Mouse (Mus musculus): ENCODE measurements around the gene 7530416G11Rik. TPM values are rescaled to one million over a fixed set of nuclear protein-coding genes. Genes with fewer than 3 reads are reported as not detected.
A peak's percentile ranks its signal among the peaks of the same experiment; 100 is the strongest.

The 7530416G11Rik gene
- polyA plus RNA-seq, 1 experiment from 2014 or later: not detected

DNA sequence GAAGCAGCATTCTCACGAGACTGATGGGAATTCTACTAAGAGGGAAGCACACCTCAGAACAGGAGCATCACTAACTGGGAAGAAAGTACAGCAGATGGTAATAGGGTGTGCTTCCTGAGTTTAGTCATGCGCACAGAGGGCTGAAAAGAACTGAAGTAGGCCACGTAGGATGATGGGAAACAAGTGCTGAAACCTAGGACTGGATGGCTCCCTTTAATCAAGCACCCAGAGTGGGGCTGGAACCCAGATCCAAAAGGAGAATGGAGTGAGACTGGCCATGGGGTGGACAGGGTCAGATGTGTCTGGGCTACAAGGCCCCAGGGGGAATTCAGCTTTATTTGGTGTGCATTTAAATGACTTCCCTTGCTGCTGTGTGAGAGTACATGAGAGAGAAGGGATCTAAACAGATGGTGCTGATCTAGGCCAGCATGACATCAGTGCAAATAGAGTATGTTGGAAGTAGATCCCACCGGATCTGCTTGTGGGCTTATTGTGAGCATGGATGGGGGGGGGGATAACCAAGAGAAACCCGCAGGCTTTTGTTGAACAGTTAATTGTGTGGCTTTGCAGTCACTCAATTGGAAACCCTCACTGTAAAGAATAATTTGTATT lies 36.5 kb downstream of the 7530416G11Rik start:
- ATAC-seq (ENCODE audit: low read depth): no peak
- Histone ChIP-seq H3K9ac (ENCODE audit: low read length) (no peak overlapping the region), H3K36me3 (ENCODE audit: control insufficient read depth, insufficient read depth, low read length) (peaks cover 26% of the 10 kb centered on the region), H3K27me3 (ENCODE audit: control insufficient read depth, insufficient read depth, low read depth, low read length) (no peaks in the 10 kb centered on the region), H3K4me1 (replicated peaks; ENCODE audit: control insufficient read depth, insufficient read depth, low read length) (peaks cover 9% of the 10 kb centered on the region; the same call in 1 of the 2 replicates), H3K9me3 (ENCODE audit: control insufficient read depth, low read length) (no peaks in the 10 kb centered on the region), H3K4me2 (ENCODE audit: low read depth, low read length) (no peak overlapping the region), H3K4me3 (ENCODE audit: low read length) (no peak overlapping the region), H3K27ac (ENCODE audit: low read length) (no peak overlapping the region)
- 88% methylated on average over 5 of the region's 5 CpGs for WGBS

DNA sequence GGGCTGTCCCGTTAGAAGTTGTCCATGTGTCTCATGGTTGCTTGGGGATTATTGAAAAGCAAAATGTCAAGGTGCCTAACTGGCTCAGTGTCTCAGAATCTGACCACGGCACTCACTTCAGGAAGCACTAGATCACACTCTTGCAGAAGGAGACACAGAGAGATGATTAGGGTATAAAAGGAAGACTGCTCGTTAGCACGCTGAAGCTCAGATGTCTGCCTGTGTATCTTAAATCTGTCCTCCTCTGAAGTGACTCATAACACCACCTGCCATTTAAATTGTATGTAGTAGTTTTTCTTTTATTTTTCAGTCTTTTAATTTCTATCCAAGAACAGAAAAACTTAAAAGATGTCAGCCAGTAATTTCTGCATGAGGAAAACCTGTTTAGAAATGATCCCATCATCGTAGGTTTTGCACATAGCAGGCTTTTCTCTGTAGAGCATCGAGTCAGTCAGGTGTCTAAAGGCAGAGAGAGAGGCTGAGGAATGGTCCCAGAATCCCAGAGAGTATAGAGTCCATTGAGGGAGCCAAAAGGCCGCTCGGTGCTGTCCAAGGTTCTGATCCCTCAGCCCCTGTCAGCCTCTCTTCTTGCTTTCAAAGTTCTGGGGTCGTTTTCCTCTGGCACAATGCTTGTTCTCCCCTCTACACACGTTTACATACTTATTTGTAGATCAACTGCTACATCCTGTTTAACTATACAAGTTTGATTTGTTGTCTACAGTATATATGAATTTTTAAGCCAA lies 38.0 kb downstream of the 7530416G11Rik start:
- Histone ChIP-seq H3K27ac (ENCODE audit: low read length) (no peak overlapping the region), H3K27me3 (ENCODE audit: control insufficient read depth, insufficient read depth, low read depth, low read length) (no peaks in the 10 kb centered on the region), H3K4me1 (replicated peaks; ENCODE audit: control insufficient read depth, insufficient read depth, low read length) (peaks cover 17% of the 10 kb centered on the region), H3K9ac (ENCODE audit: low read length) (no peak overlapping the region), H3K4me2 (ENCODE audit: low read depth, low read length) (no peak overlapping the region), H3K36me3 (ENCODE audit: control insufficient read depth, insufficient read depth, low read length) (peaks cover 26% of the 10 kb centered on the region), H3K4me3 (ENCODE audit: low read length) (no peak overlapping the region), H3K9me3 (ENCODE audit: control insufficient read depth, low read length) (no peaks in the 10 kb centered on the region)
- WGBS: 59% methylated on average over 10 of the region's 10 CpGs
- no peak for ATAC-seq (ENCODE audit: low read depth)

DNA sequence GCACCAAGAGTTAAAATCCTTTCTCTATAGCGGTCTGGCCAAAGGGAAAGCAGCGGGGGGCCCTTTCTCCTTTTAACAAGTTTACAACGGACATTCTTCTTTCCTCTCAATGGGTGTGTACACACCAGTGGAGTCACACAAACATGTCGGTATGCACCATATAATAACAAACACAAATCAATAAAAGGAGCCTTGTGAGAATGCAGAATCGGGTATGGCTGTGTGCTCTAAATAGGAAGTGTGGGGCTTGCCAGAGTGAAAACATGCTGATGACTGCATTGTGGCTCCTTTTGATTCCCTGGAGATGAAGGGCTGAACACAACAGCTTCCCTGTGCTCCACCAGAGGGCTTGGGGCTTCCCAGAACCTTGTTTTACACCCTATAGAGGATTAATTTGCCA lies 38.8 kb downstream of the 7530416G11Rik start:
- WGBS: 32% methylated on average over 5 of the region's 5 CpGs
- no peak overlapping the region for H3K9ac ChIP-seq (ENCODE audit: low read length)

DNA sequence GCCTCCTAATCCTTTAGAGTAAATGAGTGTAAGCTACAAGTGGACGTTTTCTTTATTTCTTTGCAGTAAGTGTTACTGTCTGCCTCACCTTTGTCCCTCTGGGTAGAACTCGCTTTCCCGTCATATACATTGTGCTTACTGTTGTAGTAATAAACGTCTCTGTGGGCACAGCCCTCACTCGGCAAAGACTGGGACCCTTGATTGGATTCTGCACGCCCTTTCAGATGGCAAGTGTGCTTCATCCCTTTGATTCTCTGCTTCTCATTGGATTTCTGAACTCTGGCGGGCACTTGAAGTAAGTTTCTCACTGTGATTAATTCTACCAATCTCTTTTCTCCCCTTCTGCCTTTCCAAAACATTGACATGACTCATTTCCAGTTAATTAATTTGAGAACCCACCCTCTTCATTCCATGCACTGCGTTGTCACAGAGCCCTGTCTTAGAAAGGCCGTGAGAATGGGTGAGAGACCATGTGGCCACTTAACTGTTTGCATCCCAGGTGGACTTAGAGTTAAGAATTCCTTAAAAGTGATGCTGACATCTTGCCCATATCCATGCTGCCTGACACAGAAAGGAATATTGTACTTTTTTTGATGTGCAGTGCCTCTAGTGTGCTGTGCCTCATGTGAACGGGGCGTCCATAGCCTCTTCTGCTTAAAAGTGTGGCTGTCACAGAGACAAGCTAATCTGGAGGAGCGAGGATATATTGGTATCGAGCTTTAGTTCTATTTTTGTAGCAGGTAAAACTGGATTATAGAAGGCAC lies 39.8 kb downstream of the 7530416G11Rik start:
- H3K4me1 ChIP-seq (replicated peaks; ENCODE audit: control insufficient read depth, insufficient read depth, low read length): peaks cover 20% of the 10 kb centered on the region
- H3K9me3 ChIP-seq (ENCODE audit: control insufficient read depth, low read length): no peaks in the 10 kb centered on the region
- no peak overlapping the region for H3K9ac ChIP-seq (ENCODE audit: low read length)
- no peak overlapping the region for H3K27ac ChIP-seq (ENCODE audit: low read length)
- H3K36me3 ChIP-seq (ENCODE audit: control insufficient read depth, insufficient read depth, low read length): peaks cover 21% of the 10 kb centered on the region
- no peak overlapping the region for H3K4me3 ChIP-seq (ENCODE audit: low read length)
- H3K27me3 ChIP-seq (ENCODE audit: control insufficient read depth, insufficient read depth, low read depth, low read length): no peaks in the 10 kb centered on the region
- no peak for ATAC-seq (ENCODE audit: low read depth)
- WGBS: 71% methylated on average over 13 of the region's 13 CpGs
- no peak overlapping the region for H3K4me2 ChIP-seq (ENCODE audit: low read depth, low read length)

More for the DNA sequence above, 38.8 kb downstream of the 7530416G11Rik start:
- peaks cover 26% of the 10 kb centered on the region for H3K36me3 ChIP-seq (ENCODE audit: control insufficient read depth, insufficient read depth, low read length)
- H3K27ac ChIP-seq (ENCODE audit: low read length): no peak overlapping the region
- H3K4me3 ChIP-seq (ENCODE audit: low read length): no peak overlapping the region
- H3K9me3 ChIP-seq (ENCODE audit: control insufficient read depth, low read length): no peaks in the 10 kb centered on the region
- H3K4me2 ChIP-seq (ENCODE audit: low read depth, low read length): no peak overlapping the region
- peaks cover 24% of the 10 kb centered on the region for H3K4me1 ChIP-seq (replicated peaks; ENCODE audit: control insufficient read depth, insufficient read depth, low read length)
- H3K27me3 ChIP-seq (ENCODE audit: control insufficient read depth, insufficient read depth, low read depth, low read length): no peaks in the 10 kb centered on the region
- no peak for ATAC-seq (ENCODE audit: low read depth)

DNA sequence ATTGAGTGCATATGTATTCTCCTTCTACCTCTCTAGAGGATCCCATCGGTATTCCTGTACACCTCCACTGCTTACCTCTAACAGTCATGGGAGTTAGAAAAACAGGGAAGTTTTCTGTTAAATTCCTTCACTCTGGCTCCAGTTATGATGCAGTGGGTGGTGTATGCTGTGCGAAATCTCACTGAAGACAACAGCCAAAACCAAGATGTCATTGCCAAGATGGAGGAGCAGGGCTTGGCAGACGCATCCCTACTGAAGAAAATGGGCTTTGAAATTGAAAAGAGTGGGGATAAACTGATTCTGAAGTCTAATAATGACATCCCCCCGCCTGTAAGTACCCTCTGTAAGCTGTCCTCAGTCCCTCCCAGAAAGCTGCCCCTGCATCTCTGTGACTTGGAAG lies 40.9 kb downstream of the 7530416G11Rik start:
- H3K4me2 ChIP-seq (ENCODE audit: low read depth, low read length): no peak overlapping the region
- ATAC-seq (ENCODE audit: low read depth): no peak

DNA sequence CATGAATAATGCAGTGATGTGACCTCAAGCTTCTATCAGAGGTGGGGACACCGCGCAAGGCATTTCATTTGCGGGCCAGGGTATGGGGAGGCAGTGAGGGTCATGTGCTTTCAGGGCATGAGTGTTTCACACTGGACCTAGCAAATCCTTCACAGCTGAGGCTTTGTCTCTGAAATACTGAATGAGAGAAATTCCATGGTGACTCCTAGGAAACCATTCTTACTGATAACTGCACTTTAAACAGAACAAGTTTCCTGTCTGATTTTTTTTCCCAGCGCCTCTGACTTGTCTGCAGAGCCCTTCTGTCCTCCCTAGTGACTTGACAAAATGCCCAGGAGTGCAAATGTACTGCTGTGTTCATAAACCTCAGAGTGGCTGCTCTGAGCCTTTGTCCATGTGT lies 41.5 kb downstream of the 7530416G11Rik start:
- peaks cover 31% of the 10 kb centered on the region for H3K4me1 ChIP-seq (replicated peaks; ENCODE audit: control insufficient read depth, insufficient read depth, low read length)
- WGBS: 45% methylated on average over 4 of the region's 4 CpGs
- peak overlapping the region; percentile 43 for H3K27ac ChIP-seq (ENCODE audit: low read length)
- H3K27me3 ChIP-seq (ENCODE audit: control insufficient read depth, insufficient read depth, low read depth, low read length): no peaks in the 10 kb centered on the region
- H3K36me3 ChIP-seq (ENCODE audit: control insufficient read depth, insufficient read depth, low read length): peaks cover 20% of the 10 kb centered on the region
- H3K4me2 ChIP-seq (ENCODE audit: low read depth, low read length): no peak overlapping the region
- no peak overlapping the region for H3K9ac ChIP-seq (ENCODE audit: low read length)
- H3K4me3 ChIP-seq (ENCODE audit: low read length): no peak overlapping the region
- ATAC-seq (ENCODE audit: low read depth): 0 out of 2 replicates have a peak, but pooled peaks have one; percentile 18
- H3K9me3 ChIP-seq (ENCODE audit: control insufficient read depth, low read length): no peaks in the 10 kb centered on the region

More for the DNA sequence above, 40.9 kb downstream of the 7530416G11Rik start:
- H3K9ac ChIP-seq (ENCODE audit: low read length): no peak overlapping the region
- H3K27me3 ChIP-seq (ENCODE audit: control insufficient read depth, insufficient read depth, low read depth, low read length): no peaks in the 10 kb centered on the region
- WGBS: 76% methylated on average over 4 of the region's 4 CpGs
- H3K36me3 ChIP-seq (ENCODE audit: control insufficient read depth, insufficient read depth, low read length): peaks cover 19% of the 10 kb centered on the region
- H3K4me3 ChIP-seq (ENCODE audit: low read length): no peak overlapping the region
- H3K27ac ChIP-seq (ENCODE audit: low read length): peak overlapping the region; percentile 40; the same call in 1 of the 2 replicates
- no peaks in the 10 kb centered on the region for H3K9me3 ChIP-seq (ENCODE audit: control insufficient read depth, low read length)
- H3K4me1 ChIP-seq (replicated peaks; ENCODE audit: control insufficient read depth, insufficient read depth, low read length): peaks cover 25% of the 10 kb centered on the region

DNA sequence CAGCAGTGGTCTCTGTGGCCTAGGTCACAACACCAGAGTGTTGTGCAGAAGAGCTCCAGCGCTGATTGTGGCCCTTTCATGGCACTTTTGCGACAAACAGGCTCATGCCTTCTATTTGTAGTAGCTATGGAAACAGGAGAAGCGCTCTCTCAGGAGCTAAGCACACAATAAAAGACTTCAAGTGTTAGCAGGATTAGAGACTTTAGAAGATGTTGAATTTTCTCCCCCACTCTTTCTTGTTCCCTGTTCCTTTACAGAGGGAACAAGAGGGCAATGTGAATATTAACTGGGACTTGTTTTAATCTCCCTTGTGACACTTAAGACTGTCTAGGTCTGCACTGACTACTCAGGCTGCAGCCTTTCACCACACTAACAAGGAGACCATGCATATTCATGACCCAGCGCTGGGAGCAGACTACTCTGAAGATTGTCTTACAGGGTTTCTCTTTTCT lies 44.4 kb downstream of the 7530416G11Rik start:
- H3K4me1 ChIP-seq (replicated peaks; ENCODE audit: control insufficient read depth, insufficient read depth, low read length): peaks cover 40% of the 10 kb centered on the region
- H3K4me2 ChIP-seq (ENCODE audit: low read depth, low read length): peak overlapping the region; percentile 11; the same call in 1 of the 2 replicates
- WGBS: 41% methylated on average over 4 of the region's 4 CpGs
- peak; percentile 85 for ATAC-seq (ENCODE audit: low read depth)
- no peaks in the 10 kb centered on the region for H3K27me3 ChIP-seq (ENCODE audit: control insufficient read depth, insufficient read depth, low read depth, low read length)
- H3K4me3 ChIP-seq (ENCODE audit: low read length): no peak overlapping the region
- H3K9ac ChIP-seq (ENCODE audit: low read length): no peak overlapping the region
- peaks cover 10% of the 10 kb centered on the region for H3K36me3 ChIP-seq (ENCODE audit: control insufficient read depth, insufficient read depth, low read length)
- H3K27ac ChIP-seq (ENCODE audit: low read length): peak overlapping the region; percentile 85
- no peaks in the 10 kb centered on the region for H3K9me3 ChIP-seq (ENCODE audit: control insufficient read depth, low read length)

DNA sequence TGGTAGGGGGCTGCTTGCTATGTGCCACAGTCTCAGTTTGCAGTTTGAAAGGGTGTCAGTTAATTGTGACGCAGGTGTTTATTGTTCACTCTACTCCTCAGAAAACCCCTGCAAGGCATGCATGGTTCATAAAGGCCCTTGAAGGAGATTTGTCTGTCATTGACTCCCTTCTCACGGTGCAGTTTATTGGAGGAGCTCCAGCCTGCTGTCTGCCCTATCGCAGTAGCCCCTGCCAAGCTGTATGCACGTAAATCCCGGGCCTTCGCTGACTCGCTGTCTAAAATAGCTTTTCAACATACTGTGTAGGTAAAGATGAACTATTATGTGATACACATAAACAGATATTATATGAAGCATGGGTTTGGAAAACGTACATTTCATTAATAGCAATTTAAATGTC lies 45.2 kb downstream of the 7530416G11Rik start:
- no peak for ATAC-seq (ENCODE audit: low read depth)
- peaks cover 8% of the 10 kb centered on the region for H3K36me3 ChIP-seq (ENCODE audit: control insufficient read depth, insufficient read depth, low read length)
- 50% methylated on average over 8 of the region's 8 CpGs for WGBS

DNA sequence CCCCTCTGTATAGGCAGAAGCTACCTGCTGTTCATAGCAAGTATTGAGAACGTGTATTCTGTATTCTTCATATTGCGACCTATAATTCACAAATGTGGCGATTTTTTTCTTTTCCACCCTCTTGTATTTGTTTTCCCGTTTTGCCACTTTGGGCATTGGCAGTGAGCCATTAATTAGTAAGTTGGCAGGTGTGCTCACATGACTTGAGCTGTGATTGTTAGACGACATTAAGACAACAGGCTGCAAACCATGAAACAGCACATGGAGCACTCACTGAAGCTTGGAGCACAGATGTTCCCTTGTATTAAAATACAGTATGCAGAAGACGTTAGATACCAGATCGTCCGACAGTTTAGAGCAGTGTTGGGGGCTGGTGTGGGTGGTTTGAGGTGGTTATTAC lies 46.1 kb downstream of the 7530416G11Rik start:
- H3K9ac ChIP-seq (ENCODE audit: low read length): no peak overlapping the region
- H3K4me2 ChIP-seq (ENCODE audit: low read depth, low read length): no peak overlapping the region
- H3K36me3 ChIP-seq (ENCODE audit: control insufficient read depth, insufficient read depth, low read length): peaks cover 4% of the 10 kb centered on the region
- 58% methylated on average over 8 of the region's 8 CpGs for WGBS
- no peaks in the 10 kb centered on the region for H3K9me3 ChIP-seq (ENCODE audit: control insufficient read depth, low read length)
- no peak overlapping the region for H3K27ac ChIP-seq (ENCODE audit: low read length)
- no peak for ATAC-seq (ENCODE audit: low read depth)
- peaks cover 40% of the 10 kb centered on the region for H3K4me1 ChIP-seq (replicated peaks; ENCODE audit: control insufficient read depth, insufficient read depth, low read length)
- no peaks in the 10 kb centered on the region for H3K27me3 ChIP-seq (ENCODE audit: control insufficient read depth, insufficient read depth, low read depth, low read length)
- no peak overlapping the region for H3K4me3 ChIP-seq (ENCODE audit: low read length)

More for the DNA sequence above, 45.2 kb downstream of the 7530416G11Rik start:
- Histone ChIP-seq H3K27ac (ENCODE audit: low read length) (peak overlapping the region; percentile 72), H3K4me3 (ENCODE audit: low read length) (no peak overlapping the region), H3K9ac (ENCODE audit: low read length) (no peak overlapping the region), H3K9me3 (ENCODE audit: control insufficient read depth, low read length) (no peaks in the 10 kb centered on the region), H3K4me2 (ENCODE audit: low read depth, low read length) (no peak overlapping the region), H3K27me3 (ENCODE audit: control insufficient read depth, insufficient read depth, low read depth, low read length) (no peaks in the 10 kb centered on the region), H3K4me1 (replicated peaks; ENCODE audit: control insufficient read depth, insufficient read depth, low read length) (peaks cover 40% of the 10 kb centered on the region)

All from lung, embryonic 16.5 days (tissue).